Mouse (Mus musculus): ENCODE data around the gene C2cd3. TPM values are rescaled to one million over a fixed set of nuclear protein-coding genes. Genes with fewer than 3 reads are reported as not detected.

C2cd3 gene
- polyA plus RNA-seq (2014; fragmentation: Nextera tagmentation; extraction: Ambion mirVana): 20.5 and 21.3 TPM in 2 replicates

- ATAC-seq (ENCODE audit: low FRiP score): peak; percentile 98
- WGBS: under 1% methylated on average over 54 of the region's 54 CpGs
- Histone ChIP-seq H3K4me3 (replicated peaks; ENCODE audit: low read length) (peak within 1 kb of the TSS; percentile 58), H3K36me3 (replicated peaks; ENCODE audit: control insufficient read depth, insufficient read depth) (peaks cover 29% of the 10 kb centered on the region), H3K4me2 (replicated peaks) (peak within 1 kb of the TSS; percentile 75), H3K27ac (peak within 1 kb of the TSS; percentile 87), H3K9me3 (ENCODE audit: control insufficient read depth, low read length) (no peaks in the 10 kb centered on the region), H3K4me1 (replicated peaks; ENCODE audit: control insufficient read depth, insufficient read depth, low read length) (peaks cover 31% of the 10 kb centered on the region), H3K9ac (peak within 1 kb of the TSS; percentile 77), H3K27me3 (ENCODE audit: control insufficient read depth, insufficient read depth, low read length) (no peaks in the 10 kb centered on the region)
- DNase-seq (ENCODE audit: low spot score): peak; percentile 98
Observed at GRCm38 (mm10) chr7:100371495-100372451, at the start of gene C2cd3, which contains the start of gene Ppme1. Gene C2cd3 (plus strand): TSS chr7:100372233. Gene Ppme1 (minus strand): TSS chr7:100372307.

GRCm38 (mm10) chr7:100323721-100324120, 48.3 kb upstream of the C2cd3 start:
- 90% methylated on average over 3 of the region's 3 CpGs for WGBS

DNA sequence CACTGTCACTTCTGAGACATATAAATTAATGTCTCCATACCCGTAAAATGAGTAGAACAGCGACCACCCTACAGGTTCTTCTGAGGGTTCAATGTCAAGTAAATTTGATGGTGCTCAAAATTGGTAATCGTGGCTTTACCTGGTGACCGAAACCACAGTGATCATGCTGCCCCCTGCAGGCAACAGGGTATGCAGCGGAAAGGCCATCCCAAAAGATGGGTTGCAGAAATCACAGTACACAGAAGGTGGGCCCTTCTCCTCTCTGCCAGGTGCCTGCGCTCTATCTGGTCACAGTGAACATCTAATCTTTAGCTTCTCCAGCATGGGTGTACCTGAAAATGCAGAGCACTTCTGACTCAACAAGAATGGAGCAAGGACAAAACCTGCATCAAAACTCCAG, 46.6 kb upstream of the C2cd3 start:
- Histone ChIP-seq H3K4me2 (replicated peaks) (no peak overlapping the region), H3K36me3 (replicated peaks; ENCODE audit: control insufficient read depth, insufficient read depth) (peaks cover 40% of the 10 kb centered on the region), H3K9ac (no peak overlapping the region), H3K4me1 (replicated peaks; ENCODE audit: control insufficient read depth, insufficient read depth, low read length) (no peaks in the 10 kb centered on the region), H3K27me3 (ENCODE audit: control insufficient read depth, insufficient read depth, low read length) (no peaks in the 10 kb centered on the region), H3K4me3 (replicated peaks; ENCODE audit: low read length) (no peak overlapping the region), H3K9me3 (ENCODE audit: control insufficient read depth, low read length) (no peaks in the 10 kb centered on the region), H3K27ac (no peak overlapping the region)
- 79% methylated on average over 6 of the region's 6 CpGs for WGBS
- peak; percentile 67 for DNase-seq (ENCODE audit: low spot score)
- no peak for ATAC-seq (ENCODE audit: low FRiP score)

More at GRCm38 (mm10) chr7:100323721-100324120, 48.3 kb upstream of the C2cd3 start:
- ATAC-seq (ENCODE audit: low FRiP score): no peak
- Histone ChIP-seq H3K4me3 (replicated peaks; ENCODE audit: low read length) (no peak overlapping the region), H3K4me1 (replicated peaks; ENCODE audit: control insufficient read depth, insufficient read depth, low read length) (no peaks in the 10 kb centered on the region), H3K4me2 (replicated peaks) (no peak overlapping the region), H3K27ac (no peak overlapping the region), H3K9me3 (ENCODE audit: control insufficient read depth, low read length) (no peaks in the 10 kb centered on the region), H3K9ac (no peak overlapping the region), H3K36me3 (replicated peaks; ENCODE audit: control insufficient read depth, insufficient read depth) (peaks cover 29% of the 10 kb centered on the region), H3K27me3 (ENCODE audit: control insufficient read depth, insufficient read depth, low read length) (no peaks in the 10 kb centered on the region)
- DNase-seq (ENCODE audit: low spot score): no peak

DNA sequence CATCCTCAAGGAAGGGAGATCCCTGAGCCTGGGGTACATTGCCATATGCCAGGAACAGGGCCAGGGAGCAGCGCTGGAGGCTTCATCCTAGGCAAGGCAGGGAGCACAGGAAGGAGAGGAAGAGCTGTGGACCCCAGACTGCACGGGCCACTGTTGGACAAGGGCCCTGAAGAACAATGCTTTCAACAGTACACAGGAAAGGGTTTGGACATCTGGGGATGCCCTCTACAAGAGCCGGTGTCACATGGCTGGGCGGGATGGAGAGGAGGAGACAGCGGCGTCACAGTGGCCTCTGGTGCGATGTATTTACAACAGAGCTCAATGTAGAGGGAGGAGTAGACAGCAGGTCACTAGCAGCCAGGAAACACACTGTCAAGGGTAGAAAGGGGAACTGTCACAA, 44.5 kb upstream of the C2cd3 start:
- DNase-seq (ENCODE audit: low spot score) (no peak), ATAC-seq (ENCODE audit: low FRiP score) (no peak)
- Histone ChIP-seq H3K9me3 (ENCODE audit: control insufficient read depth, low read length) (no peaks in the 10 kb centered on the region), H3K4me3 (replicated peaks; ENCODE audit: low read length) (no peak overlapping the region), H3K27ac (no peak overlapping the region), H3K9ac (no peak overlapping the region), H3K4me1 (replicated peaks; ENCODE audit: control insufficient read depth, insufficient read depth, low read length) (no peaks in the 10 kb centered on the region), H3K4me2 (replicated peaks) (no peak overlapping the region), H3K36me3 (replicated peaks; ENCODE audit: control insufficient read depth, insufficient read depth) (peaks cover 59% of the 10 kb centered on the region), H3K27me3 (ENCODE audit: control insufficient read depth, insufficient read depth, low read length) (no peaks in the 10 kb centered on the region)
- 92% methylated on average over 7 of the region's 7 CpGs for WGBS

DNA sequence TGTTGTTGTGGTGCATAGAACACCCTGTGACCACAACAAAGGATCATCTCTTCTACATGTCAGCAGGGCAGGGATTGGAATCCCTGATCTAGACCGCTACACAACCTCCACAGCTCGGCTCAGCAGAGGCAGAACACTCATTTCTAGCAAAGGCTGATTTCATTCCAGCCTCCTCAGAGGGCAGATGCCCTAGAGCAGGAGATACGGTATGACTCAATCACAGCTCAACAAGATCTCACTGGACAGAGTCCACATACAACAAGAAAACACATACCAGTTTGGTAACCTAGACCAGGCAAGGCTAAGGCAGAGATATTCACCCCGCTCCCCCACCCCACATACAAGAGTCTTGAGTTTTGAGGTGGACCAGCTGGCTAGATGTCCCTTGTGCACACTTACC, 43.4 kb upstream of the C2cd3 start:
- WGBS: 97% methylated on average over 4 of the region's 4 CpGs
- no peaks in the 10 kb centered on the region for H3K9me3 ChIP-seq (ENCODE audit: control insufficient read depth, low read length)
- DNase-seq (ENCODE audit: low spot score): no peak
- ATAC-seq (ENCODE audit: low FRiP score): no peak
- no peak overlapping the region for H3K27ac ChIP-seq
- no peaks in the 10 kb centered on the region for H3K27me3 ChIP-seq (ENCODE audit: control insufficient read depth, insufficient read depth, low read length)
- no peak overlapping the region for H3K4me2 ChIP-seq (replicated peaks)
- no peak overlapping the region for H3K9ac ChIP-seq
- H3K4me3 ChIP-seq (replicated peaks; ENCODE audit: low read length): no peak overlapping the region
- H3K4me1 ChIP-seq (replicated peaks; ENCODE audit: control insufficient read depth, insufficient read depth, low read length): no peaks in the 10 kb centered on the region
- H3K36me3 ChIP-seq (replicated peaks; ENCODE audit: control insufficient read depth, insufficient read depth): peaks cover 70% of the 10 kb centered on the region

- Histone ChIP-seq H3K4me3 (replicated peaks; ENCODE audit: low read length) (no peak overlapping the region), H3K9me3 (ENCODE audit: control insufficient read depth, low read length) (no peaks in the 10 kb centered on the region), H3K27ac (no peak overlapping the region), H3K27me3 (ENCODE audit: control insufficient read depth, insufficient read depth, low read length) (no peaks in the 10 kb centered on the region), H3K4me2 (replicated peaks) (no peak overlapping the region), H3K36me3 (replicated peaks; ENCODE audit: control insufficient read depth, insufficient read depth) (peaks cover 91% of the 10 kb centered on the region), H3K4me1 (replicated peaks; ENCODE audit: control insufficient read depth, insufficient read depth, low read length) (no peaks in the 10 kb centered on the region), H3K9ac (no peak overlapping the region)
- 99% methylated on average over 3 of the region's 3 CpGs for WGBS
- no peak for ATAC-seq (ENCODE audit: low FRiP score)
- no peak for DNase-seq (ENCODE audit: low spot score)
Observed at GRCm38 (mm10) chr7:100331269-100331668, 40.8 kb upstream of the C2cd3 start.

DNA sequence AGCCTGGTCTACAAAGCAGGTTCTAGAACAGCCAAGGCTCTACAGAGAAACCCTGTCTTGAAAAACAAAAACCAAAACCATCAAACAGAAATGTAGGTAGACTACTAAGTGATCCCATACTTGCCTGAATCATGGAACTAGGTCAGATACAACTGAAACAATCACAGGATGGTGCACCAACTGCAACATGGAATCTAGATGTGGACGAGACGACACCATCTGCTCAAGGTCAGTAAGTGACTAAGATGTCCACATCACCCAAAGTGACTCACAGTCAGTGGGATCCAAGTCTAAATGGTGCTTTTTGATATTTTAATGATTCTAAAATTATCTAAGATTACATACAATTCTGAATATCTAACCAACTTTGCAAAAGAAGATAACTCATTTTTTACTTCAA, 36.1 kb upstream of the C2cd3 start:
- WGBS: 97% methylated on average over 2 of the region's 2 CpGs
- DNase-seq (ENCODE audit: low spot score): no peak
- no peak for ATAC-seq (ENCODE audit: low FRiP score)
- no peak overlapping the region for H3K27ac ChIP-seq
- no peaks in the 10 kb centered on the region for H3K9me3 ChIP-seq (ENCODE audit: control insufficient read depth, low read length)
- no peak overlapping the region for H3K9ac ChIP-seq
- H3K4me2 ChIP-seq (replicated peaks): no peak overlapping the region
- H3K27me3 ChIP-seq (ENCODE audit: control insufficient read depth, insufficient read depth, low read length): no peaks in the 10 kb centered on the region
- H3K36me3 ChIP-seq (replicated peaks; ENCODE audit: control insufficient read depth, insufficient read depth): peaks cover 97% of the 10 kb centered on the region
- H3K4me1 ChIP-seq (replicated peaks; ENCODE audit: control insufficient read depth, insufficient read depth, low read length): no peaks in the 10 kb centered on the region
- no peak overlapping the region for H3K4me3 ChIP-seq (replicated peaks; ENCODE audit: low read length)

- ATAC-seq (ENCODE audit: low FRiP score) (no peak), DNase-seq (ENCODE audit: low spot score) (no peak)
- no peak overlapping the region for H3K4me2 ChIP-seq (replicated peaks)
- WGBS: 88% methylated on average over 4 of the region's 4 CpGs
- no peak overlapping the region for H3K27ac ChIP-seq
- H3K4me1 ChIP-seq (replicated peaks; ENCODE audit: control insufficient read depth, insufficient read depth, low read length): no peaks in the 10 kb centered on the region
- H3K9me3 ChIP-seq (ENCODE audit: control insufficient read depth, low read length): no peaks in the 10 kb centered on the region
- H3K4me3 ChIP-seq (replicated peaks; ENCODE audit: low read length): no peak overlapping the region
- peaks cover 31% of the 10 kb centered on the region for H3K36me3 ChIP-seq (replicated peaks; ENCODE audit: control insufficient read depth, insufficient read depth)
- no peak overlapping the region for H3K9ac ChIP-seq
- no peaks in the 10 kb centered on the region for H3K27me3 ChIP-seq (ENCODE audit: control insufficient read depth, insufficient read depth, low read length)
Observed at GRCm38 (mm10) chr7:100354984-100355383, 17.0 kb upstream of the C2cd3 start.

DNA sequence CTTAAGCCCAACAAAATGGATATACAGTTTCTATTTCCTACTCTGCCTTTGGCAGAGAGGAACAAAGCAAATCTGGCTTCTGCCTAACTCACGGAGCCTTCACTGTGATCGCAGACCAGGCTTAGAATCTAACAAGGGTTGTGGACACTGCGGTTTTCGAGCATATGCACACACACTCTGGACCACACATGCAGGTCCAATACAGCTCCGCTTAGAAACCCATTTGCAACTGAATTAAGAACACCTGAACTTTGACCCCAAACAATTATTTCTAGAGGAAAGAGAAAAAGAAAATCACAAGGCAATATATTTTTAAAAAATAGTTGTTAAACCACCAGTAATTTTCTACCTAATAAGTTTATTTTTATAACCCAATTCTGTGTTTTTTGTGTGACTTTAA, 15.7 kb upstream of the C2cd3 start:
- H3K4me2 ChIP-seq (replicated peaks): no peak overlapping the region
- ATAC-seq (ENCODE audit: low FRiP score): no peak
- DNase-seq (ENCODE audit: low spot score): no peak
- H3K9me3 ChIP-seq (ENCODE audit: control insufficient read depth, low read length): no peaks in the 10 kb centered on the region
- no peaks in the 10 kb centered on the region for H3K27me3 ChIP-seq (ENCODE audit: control insufficient read depth, insufficient read depth, low read length)
- H3K36me3 ChIP-seq (replicated peaks; ENCODE audit: control insufficient read depth, insufficient read depth): peaks cover 26% of the 10 kb centered on the region
- H3K9ac ChIP-seq: no peak overlapping the region
- WGBS: 76% methylated on average over 5 of the region's 5 CpGs
- no peaks in the 10 kb centered on the region for H3K4me1 ChIP-seq (replicated peaks; ENCODE audit: control insufficient read depth, insufficient read depth, low read length)
- no peak overlapping the region for H3K4me3 ChIP-seq (replicated peaks; ENCODE audit: low read length)
- H3K27ac ChIP-seq: no peak overlapping the region

All from hindbrain, embryonic 14.5 days (tissue).